Mouse (Mus musculus) forelimb bud, embryonic 11.5 days (tissue): ENCODE measurements around the gene Acvr2a.

Experiments used
- DNase-seq: peaks from one replicate; pipeline ENCODE4 v3.0.0-alpha.2; 2012; ENCODE audit warnings: low read depth, low spot score

The Acvr2a gene

DNA sequence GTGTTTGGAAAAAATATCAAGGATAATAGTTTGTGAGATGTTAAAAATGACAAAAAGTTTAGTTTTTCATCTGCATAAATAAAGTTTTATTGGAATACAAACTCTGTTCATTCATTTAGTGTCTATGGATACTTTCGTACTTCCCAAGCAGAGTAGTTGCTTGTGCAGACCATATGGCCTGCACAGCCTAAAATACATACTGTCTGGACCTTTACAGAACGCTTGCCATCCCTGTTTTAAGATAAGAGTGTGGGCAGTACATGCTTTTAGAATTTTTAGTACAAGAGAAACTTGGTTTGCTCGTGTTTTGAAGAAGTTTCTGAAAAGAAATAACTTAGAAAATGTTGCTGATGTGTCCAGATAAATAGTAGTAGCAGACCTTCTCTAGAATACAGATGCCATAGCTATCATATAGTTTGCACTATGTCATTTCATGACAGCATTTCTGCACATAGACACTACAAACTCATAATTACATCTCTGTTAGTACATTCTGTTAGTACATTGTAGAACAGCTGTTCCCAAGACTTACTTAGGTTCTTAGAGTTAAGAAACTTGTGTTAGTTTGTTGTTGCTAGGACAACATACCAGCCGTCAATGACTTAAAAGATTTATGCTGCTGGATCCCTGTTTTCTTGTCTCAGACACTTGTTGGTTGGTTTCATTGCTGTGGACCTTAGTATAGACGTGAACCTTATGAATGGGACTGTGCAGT, 54.4 kb downstream of the Acvr2a start:
- DNase-seq, result no peak

DNA sequence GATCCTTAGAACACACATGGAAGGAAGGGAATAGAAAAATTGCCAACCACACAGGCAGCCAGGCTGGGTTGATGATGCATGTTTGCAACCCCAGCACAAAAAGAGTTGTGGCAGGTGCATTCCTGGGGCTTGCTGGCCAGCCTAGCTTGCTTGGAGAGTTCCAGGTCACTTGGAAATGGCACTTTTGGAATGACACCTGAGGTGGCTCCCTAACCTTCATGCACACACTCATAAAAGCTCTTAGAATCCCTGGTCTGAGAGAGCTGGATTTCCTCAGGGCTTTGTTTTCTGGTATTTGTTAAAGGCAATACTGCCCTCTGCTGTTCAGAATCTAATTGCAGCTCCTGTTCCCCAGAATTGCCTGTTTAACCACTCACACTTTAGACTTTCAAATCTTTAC, 72.0 kb downstream of the Acvr2a start:
- peak; percentile 78 for DNase-seq

DNA sequence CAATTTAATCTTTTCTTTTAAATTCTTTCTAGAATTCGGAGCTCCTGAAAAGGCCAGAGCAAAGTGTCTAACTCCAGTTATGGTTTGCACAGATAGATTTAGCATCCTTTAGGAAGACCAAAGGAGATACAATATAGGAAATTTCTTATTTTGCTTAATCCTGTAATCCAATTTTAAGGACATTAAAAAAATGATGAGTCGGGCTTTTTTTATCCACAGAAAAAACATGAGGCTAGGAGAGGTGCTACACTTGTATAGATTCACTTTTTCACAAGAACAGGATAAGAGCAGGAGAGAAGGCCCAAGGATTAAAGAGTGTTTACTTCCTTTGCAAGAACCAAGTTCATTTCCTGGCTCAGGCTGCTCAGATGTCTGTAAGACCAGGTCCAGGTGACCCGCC, 81.3 kb downstream of the Acvr2a start:
- no peak for DNase-seq

GRCm38 (mm10) chr2:48908866-48909265, 95.0 kb downstream of the Acvr2a start:
- DNase-seq, result peak; percentile 25

DNA sequence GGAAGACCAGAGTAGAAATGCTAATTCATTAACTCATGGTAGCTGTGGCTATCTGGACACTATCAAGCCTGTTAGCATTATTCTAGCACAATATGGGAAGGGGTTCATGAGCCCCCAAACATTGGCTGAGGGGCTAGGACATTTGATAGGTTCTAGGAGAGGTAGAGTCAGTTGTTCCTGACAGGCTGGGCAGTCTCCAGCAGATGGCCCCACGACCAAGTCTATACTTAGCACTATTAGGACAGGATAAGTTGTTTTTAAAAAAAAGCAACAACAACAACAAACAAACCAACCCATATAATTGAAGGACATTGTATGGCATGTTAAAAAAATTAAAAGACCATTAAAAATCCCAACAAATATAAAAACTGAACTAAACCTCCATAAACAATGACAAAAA, 100.3 kb downstream of the Acvr2a start:
- no peak for DNase-seq

DNA sequence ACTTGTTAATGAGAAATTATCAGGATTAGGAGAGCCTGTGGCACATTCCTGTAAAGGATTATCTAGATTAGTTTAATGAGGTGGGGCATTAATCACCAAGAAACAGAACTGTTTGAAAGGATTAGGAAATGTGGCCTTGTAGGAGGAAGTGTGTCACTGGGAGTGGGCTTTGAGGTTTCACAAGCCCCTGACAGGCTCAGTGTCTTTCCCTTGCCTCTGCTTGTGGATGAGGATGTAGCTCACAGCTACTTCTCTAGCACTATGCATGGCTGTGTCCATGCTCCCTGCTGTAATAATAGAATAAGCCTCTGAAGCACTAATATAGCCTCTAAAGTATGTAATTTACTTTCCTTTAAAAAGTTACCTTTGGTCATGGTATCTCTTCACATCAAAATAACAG, 101.9 kb downstream of the Acvr2a start:
- DNase-seq, result no peak

GRCm38 (mm10) chr2:48935058-48935457, 121.1 kb downstream of the Acvr2a start:
- no peak for DNase-seq

GRCm38 (mm10) chr2:48947761-48948160, 133.9 kb downstream of the Acvr2a start:
- DNase-seq, result peak; percentile 17

DNA sequence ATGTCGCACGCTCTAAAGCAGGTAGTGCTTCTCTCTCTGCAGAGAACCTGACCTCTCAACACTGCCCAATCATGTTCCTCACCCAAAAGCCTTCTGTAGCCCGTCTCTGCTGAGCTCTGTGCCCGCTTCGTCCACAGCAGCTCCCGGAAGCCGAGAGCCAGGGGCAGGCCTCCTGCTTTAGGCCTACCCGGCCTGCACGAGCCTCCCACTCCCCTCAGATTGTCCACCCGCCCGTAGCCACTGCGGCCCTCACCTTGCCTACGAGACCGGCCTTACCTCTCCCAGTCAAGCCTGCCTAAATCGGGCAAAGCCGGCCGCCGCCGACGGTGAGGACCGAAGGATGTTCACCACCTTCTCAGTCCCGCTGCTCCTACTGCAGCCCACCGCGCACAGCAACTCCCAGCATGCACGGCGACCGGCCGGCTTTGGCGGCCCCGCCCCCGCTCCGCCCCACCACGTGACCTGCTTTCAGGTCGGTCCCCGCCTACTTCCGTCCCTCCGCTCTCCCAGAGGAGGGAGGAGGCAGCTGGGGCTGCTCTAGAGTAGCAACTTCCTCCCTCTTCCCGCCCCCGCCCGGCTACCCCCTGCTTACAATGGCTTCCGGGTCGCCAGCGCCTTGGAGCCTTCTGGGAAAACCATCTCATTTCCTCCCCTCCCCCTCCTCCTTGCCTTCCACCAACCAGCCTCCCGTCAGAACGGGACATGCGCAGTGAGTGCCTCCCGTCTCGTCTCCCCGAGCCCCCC, 135.1 kb downstream of the Acvr2a start, which contains the start of gene Mbd5:
Gene Mbd5, plus strand, starts transcription at position 668 of the 744 bp plus-strand sequence.
- peak; percentile 99 for DNase-seq

DNA sequence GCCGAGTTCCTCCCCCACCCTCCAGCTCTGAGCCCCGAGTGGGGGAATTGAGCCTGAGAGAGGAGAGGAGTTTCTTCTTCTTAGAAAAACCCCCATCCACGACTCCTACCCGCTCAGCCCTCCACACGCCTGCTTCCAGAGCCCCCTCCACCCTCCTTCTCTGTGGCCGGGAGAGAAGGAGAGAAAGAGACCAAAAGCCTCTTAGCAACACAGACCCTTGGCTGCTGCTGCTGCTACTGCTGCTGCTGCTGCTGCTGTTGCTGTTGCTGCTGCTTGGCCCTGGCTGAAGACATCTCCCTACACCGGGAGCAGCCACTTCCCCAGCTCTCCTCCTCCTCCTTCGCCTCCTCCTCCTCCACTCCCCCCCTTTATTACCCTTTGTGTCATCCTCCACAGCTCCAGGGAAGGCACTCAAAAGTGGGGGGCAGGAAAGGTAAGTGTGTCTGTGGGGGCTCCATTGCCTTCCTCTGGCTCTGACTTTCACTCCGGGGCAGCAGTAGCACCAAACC, 135.9 kb downstream of the Acvr2a start:
- no peak for DNase-seq

DNA sequence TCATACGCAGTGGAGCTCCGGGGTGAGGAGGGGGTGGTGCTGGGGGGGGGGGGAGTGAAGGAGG, 136.2 kb downstream of the Acvr2a start, which contains the start of gene Orc4:
Gene Orc4, minus strand, starts transcription at position 26 of the 64 bp plus-strand sequence.
- DNase-seq, result no peak

- DNase-seq, result peak; percentile 6
Measured at GRCm38 (mm10) chr2:48950316-48950880, 136.5 kb downstream of the Acvr2a start.
